Mouse (Mus musculus): ENCODE results near the gene Izumo1r. TPM values are rescaled to one million over a fixed set of nuclear protein-coding genes. Genes with fewer than 3 reads are reported as not detected.

Izumo1r gene
- polyA plus RNA-seq, 1 experiment from 2014 or later: not detected

DNA sequence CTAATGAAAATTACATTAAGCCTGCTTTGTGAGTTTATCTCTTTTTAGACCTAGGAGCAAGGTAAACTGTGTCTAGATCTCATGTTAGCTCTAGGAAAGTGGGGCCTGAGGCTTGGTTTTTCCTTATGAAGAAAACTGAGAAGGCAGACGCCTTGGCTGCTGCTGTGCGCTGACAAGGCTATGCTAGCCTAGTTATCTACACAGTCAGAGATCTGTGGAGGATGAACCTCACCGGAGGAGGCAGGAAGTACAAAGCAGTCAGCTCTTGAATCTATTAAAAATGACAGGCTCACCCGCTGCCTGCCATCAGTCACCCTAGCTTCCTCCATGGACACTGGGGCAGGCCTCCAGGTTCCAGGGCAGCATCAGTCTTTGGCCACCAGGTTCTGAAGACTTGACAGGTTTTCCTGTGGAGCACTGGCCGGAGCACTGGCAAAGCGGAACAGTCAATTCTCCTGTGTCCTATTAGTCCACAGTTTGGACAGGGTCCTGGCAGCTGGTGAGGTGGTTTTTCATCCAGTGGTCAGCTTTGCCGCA is 45.5 kb downstream of the Izumo1r start:
- Histone ChIP-seq H3K36me3 (no peaks in the 10 kb centered on the region), H3K27me3 (peaks cover 48% of the 10 kb centered on the region), H3K4me1 (peaks cover 5% of the 10 kb centered on the region), H3K27ac (no peak overlapping the region), H3K9ac (no peak overlapping the region), H3K9me3 (replicated peaks) (no peaks in the 10 kb centered on the region), H3K4me2 (replicated peaks) (no peak overlapping the region), H3K4me3 (no peak overlapping the region)
- no peak for ATAC-seq (ENCODE audit: low FRiP score)
- WGBS: 60% methylated on average over 7 of the region's 7 CpGs

DNA sequence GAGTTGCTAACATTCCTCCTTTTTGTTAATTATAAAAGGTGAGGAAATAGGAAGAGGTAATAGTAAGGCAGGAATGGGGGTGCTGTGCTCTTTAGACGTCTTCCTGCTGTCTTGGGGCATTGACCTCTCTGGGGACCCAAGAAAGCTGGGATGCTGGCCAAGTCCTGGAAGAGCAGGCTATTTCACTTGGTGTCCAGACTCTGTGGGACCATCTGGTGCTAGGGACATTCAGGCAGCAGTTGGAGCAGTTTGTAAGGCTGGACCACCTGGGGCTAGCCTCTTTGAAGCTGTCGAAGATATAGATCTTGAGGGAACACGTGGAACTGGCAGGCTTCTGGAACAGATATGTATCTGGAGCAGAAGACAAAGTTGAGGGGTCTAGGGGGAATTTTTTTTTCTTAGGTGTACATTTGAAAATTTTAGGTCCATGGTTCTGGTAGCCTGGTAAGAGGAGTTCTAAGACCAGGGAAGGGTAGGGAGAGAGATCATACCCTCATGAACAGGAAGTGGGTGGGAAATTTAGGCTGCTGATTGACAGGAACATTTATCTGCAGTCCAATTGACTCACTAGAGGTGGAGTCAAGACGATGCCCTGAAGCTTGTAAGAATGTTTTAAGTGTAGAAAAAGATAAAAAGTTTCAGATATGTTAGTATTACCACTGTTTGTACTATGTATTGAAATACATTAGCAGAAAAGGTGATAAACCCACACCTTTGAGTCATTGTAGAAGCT is 46.7 kb downstream of the Izumo1r start:
- Histone ChIP-seq H3K27ac (no peak overlapping the region), H3K9me3 (replicated peaks) (no peaks in the 10 kb centered on the region), H3K36me3 (no peaks in the 10 kb centered on the region), H3K4me1 (peaks cover 5% of the 10 kb centered on the region), H3K4me2 (replicated peaks) (no peak overlapping the region), H3K27me3 (peaks cover 39% of the 10 kb centered on the region), H3K4me3 (no peak overlapping the region), H3K9ac (no peak overlapping the region)
- ATAC-seq (ENCODE audit: low FRiP score): no peak
- WGBS: 59% methylated on average over 4 of the region's 4 CpGs

DNA sequence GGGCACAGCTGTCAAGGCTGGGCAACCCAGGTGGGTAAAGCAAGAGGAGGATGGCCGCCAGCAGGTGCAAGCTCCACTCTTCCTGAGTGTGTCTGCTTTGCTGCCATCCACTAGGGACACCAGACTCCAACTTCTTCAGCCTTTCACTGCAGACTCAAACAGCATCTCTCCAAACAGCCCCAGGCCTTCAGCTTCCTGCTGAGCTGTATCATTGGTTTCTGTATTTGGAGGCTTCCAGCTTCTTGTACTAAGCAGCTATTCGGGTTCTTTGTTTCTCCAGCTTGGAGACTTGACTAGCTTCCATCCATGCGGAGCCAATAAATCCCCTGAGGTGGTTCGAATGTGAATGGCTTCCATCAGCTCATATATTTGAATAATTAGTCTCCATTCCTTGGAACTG is 49.2 kb downstream of the Izumo1r start:
- no peaks in the 10 kb centered on the region for H3K36me3 ChIP-seq
- no peak overlapping the region for H3K4me3 ChIP-seq
- no peak overlapping the region for H3K9ac ChIP-seq
- H3K27me3 ChIP-seq: peaks cover 15% of the 10 kb centered on the region
- ATAC-seq (ENCODE audit: low FRiP score): no peak
- H3K4me1 ChIP-seq: no peaks in the 10 kb centered on the region
- no peak overlapping the region for H3K4me2 ChIP-seq (replicated peaks)
- H3K27ac ChIP-seq: no peak overlapping the region
- H3K9me3 ChIP-seq (replicated peaks): no peaks in the 10 kb centered on the region
- 67% methylated on average over 4 of the region's 4 CpGs for WGBS

DNA sequence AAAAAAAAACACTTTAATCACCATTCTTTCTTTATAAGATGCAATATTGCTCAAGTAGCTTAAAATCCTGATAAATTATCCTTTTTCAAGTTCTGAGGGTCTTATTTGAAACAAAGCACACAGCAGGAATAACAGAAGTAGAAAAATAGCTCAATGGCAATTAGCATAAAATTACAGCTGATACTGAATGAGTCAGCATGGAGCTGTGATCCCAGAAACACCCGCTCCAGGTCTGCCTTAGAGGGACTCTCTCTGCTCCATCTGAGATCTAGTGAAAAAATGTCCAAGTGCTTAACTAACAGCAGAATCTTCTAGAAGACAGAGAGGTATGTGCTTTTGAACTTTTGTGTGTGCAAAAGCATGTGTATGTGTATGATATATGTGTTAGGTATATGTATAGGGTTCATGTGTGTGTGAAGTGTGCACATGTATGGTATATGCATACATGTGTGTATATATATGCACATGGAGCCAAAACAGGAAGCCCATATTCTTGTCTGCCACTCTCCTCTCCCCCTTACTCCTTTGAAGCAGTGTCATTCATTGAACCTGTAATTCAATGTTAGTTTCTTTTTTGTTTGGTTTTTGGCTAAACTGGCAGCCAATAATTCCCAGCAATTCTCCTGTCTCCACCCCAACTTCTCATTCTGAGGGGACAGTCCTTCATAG is 55.3 kb downstream of the Izumo1r start:
- H3K36me3 ChIP-seq: no peaks in the 10 kb centered on the region
- no peak overlapping the region for H3K27ac ChIP-seq
- 58% methylated on average over 1 of the region's 1 CpGs for WGBS
- no peak overlapping the region for H3K4me3 ChIP-seq
- ATAC-seq (ENCODE audit: low FRiP score): no peak
- no peaks in the 10 kb centered on the region for H3K27me3 ChIP-seq
- H3K9me3 ChIP-seq (replicated peaks): no peaks in the 10 kb centered on the region
- H3K9ac ChIP-seq: no peak overlapping the region
- H3K4me1 ChIP-seq: no peaks in the 10 kb centered on the region
- H3K4me2 ChIP-seq (replicated peaks): no peak overlapping the region

DNA sequence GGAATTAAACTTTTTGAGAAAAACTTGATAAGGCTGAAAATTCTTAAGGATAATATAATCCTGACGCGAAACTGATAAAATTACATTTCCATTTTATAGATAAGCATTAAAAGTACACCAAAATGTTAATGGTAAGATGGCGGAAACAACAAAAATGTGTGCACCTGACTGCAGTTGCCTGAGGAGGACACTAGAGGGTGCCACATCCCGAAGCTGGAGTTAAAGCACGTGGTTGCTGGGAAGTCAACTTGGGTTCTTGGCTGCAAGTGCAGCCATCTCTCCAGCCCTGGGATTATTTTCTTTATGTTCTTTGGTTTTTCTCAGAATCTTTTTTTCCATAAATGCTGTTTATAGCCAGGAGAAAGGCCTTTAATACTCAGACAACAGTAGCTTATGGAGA is 57.3 kb downstream of the Izumo1r start:
- Histone ChIP-seq H3K27me3 (no peaks in the 10 kb centered on the region), H3K4me2 (replicated peaks) (no peak overlapping the region), H3K4me1 (no peaks in the 10 kb centered on the region), H3K9ac (no peak overlapping the region), H3K36me3 (no peaks in the 10 kb centered on the region), H3K27ac (no peak overlapping the region), H3K4me3 (no peak overlapping the region), H3K9me3 (replicated peaks) (no peaks in the 10 kb centered on the region)
- 44% methylated on average over 5 of the region's 5 CpGs for WGBS
- no peak for ATAC-seq (ENCODE audit: low FRiP score)

DNA sequence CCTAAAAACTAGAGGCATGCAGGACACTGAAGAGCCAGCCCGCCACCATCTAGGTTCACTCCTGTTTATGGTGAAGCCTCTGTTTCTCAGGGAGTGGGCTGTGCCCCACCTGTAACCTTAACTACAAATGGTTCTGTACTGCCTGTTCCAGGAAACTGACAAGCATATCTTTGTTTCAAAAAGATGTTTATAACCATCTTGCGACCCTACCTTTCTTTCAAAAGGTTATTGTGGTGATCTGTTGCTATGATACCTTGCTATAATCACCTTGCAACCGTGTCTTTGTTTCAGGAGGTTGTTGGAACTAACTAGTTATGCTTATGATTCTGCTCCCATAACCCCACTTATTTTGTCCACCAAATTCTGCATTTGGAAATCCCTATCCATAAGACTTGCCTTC is 59.8 kb downstream of the Izumo1r start:
- ATAC-seq (ENCODE audit: low FRiP score): no peak
- no peaks in the 10 kb centered on the region for H3K4me1 ChIP-seq
- no peaks in the 10 kb centered on the region for H3K27me3 ChIP-seq
- no peak overlapping the region for H3K4me3 ChIP-seq
- H3K36me3 ChIP-seq: no peaks in the 10 kb centered on the region
- WGBS: 96% methylated on average over 3 of the region's 3 CpGs
- H3K4me2 ChIP-seq (replicated peaks): no peak overlapping the region
- H3K9me3 ChIP-seq (replicated peaks): no peaks in the 10 kb centered on the region
- no peak overlapping the region for H3K27ac ChIP-seq
- no peak overlapping the region for H3K9ac ChIP-seq

DNA sequence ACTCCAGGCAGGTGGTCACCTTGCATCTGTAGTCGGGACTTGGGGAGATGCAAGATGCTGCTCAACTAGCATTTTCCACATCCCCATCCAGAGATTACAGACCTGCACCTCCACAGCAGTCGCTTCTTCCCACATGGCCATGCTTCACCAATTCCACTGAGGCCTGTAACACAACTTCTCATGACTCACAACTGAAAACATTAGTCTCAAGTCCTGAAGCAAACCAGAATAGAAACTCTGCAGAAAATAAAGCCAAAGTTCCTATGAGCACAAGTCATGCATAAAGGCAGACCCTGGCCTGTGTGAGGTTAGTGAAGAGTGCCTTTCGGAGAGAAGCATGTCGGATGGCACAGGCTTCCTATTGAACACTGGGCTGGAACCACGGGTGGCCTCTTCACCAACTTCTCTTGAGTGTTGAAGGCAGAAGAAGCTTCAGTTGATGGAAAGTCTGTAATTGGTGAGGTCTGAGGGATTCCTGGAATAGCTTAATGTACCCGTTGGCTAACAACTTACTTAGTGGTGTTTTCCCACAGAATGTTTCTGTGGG is 60.4 kb downstream of the Izumo1r start:
- 93% methylated on average over 6 of the region's 6 CpGs for WGBS
- no peak for ATAC-seq (ENCODE audit: low FRiP score)

GRCm38 (mm10) chr9:14841878-14842761 is 61.6 kb downstream of the Izumo1r start:
- no peaks in the 10 kb centered on the region for H3K27me3 ChIP-seq
- 89% methylated on average over 10 of the region's 10 CpGs for WGBS
- H3K4me2 ChIP-seq (replicated peaks): no peak overlapping the region
- H3K4me3 ChIP-seq: no peak overlapping the region
- no peak overlapping the region for H3K27ac ChIP-seq
- no peak overlapping the region for H3K9ac ChIP-seq
- H3K4me1 ChIP-seq: no peaks in the 10 kb centered on the region
- H3K9me3 ChIP-seq (replicated peaks): no peaks in the 10 kb centered on the region
- no peak for ATAC-seq (ENCODE audit: low FRiP score)
- H3K36me3 ChIP-seq: no peaks in the 10 kb centered on the region

More for the DNA sequence above, 60.4 kb downstream of the Izumo1r start:
- Histone ChIP-seq H3K9me3 (replicated peaks) (no peaks in the 10 kb centered on the region), H3K9ac (no peak overlapping the region), H3K4me3 (no peak overlapping the region), H3K36me3 (no peaks in the 10 kb centered on the region), H3K4me1 (no peaks in the 10 kb centered on the region), H3K27ac (no peak overlapping the region), H3K4me2 (replicated peaks) (no peak overlapping the region), H3K27me3 (no peaks in the 10 kb centered on the region)

- H3K36me3 ChIP-seq: peaks cover 14% of the 10 kb centered on the region; the same call in 1 of the 2 replicates
- H3K4me3 ChIP-seq: no peak overlapping the region
- no peak overlapping the region for H3K27ac ChIP-seq
- no peaks in the 10 kb centered on the region for H3K9me3 ChIP-seq (replicated peaks)
- no peak overlapping the region for H3K9ac ChIP-seq
- WGBS: 68% methylated on average over 5 of the region's 5 CpGs
- no peaks in the 10 kb centered on the region for H3K27me3 ChIP-seq
- H3K4me2 ChIP-seq (replicated peaks): no peak overlapping the region
- no peaks in the 10 kb centered on the region for H3K4me1 ChIP-seq
- 0 out of 2 replicates have a peak, but pooled peaks have one; percentile 50 for ATAC-seq (ENCODE audit: low FRiP score)
Observed at GRCm38 (mm10) chr9:14839970-14840369, 63.8 kb downstream of the Izumo1r start.

DNA sequence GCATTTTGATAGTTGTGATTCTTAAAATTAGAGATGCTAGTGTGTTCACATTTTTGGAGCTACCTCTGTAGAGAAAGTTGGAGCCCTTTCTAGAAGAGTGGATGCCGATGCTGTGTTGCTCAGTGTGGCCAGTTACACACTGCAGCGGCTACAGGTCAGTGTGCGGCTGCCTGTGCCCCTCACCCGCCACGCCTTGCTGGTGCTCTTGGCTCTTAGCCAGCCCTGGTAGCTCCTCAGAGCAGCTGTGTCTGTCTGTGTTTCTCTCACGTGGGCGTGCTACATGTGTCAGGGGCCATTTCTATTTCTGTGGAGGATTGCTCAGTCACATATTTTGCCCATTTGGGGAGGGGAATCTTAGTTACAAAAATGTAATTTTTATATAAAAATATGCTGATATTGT is 64.2 kb downstream of the Izumo1r start:
- H3K4me1 ChIP-seq: no peaks in the 10 kb centered on the region
- H3K27me3 ChIP-seq: no peaks in the 10 kb centered on the region
- H3K9ac ChIP-seq: no peak overlapping the region
- no peak overlapping the region for H3K27ac ChIP-seq
- H3K36me3 ChIP-seq: peaks cover 19% of the 10 kb centered on the region
- no peaks in the 10 kb centered on the region for H3K9me3 ChIP-seq (replicated peaks)
- ATAC-seq (ENCODE audit: low FRiP score): peak; percentile 74
- no peak overlapping the region for H3K4me3 ChIP-seq
- no peak overlapping the region for H3K4me2 ChIP-seq (replicated peaks)
- 50% methylated on average over 7 of the region's 7 CpGs for WGBS

All from hindbrain, embryonic 12.5 days (tissue).